Mouse (Mus musculus): ENCODE results near the gene Hist1h2ag.

DNA sequence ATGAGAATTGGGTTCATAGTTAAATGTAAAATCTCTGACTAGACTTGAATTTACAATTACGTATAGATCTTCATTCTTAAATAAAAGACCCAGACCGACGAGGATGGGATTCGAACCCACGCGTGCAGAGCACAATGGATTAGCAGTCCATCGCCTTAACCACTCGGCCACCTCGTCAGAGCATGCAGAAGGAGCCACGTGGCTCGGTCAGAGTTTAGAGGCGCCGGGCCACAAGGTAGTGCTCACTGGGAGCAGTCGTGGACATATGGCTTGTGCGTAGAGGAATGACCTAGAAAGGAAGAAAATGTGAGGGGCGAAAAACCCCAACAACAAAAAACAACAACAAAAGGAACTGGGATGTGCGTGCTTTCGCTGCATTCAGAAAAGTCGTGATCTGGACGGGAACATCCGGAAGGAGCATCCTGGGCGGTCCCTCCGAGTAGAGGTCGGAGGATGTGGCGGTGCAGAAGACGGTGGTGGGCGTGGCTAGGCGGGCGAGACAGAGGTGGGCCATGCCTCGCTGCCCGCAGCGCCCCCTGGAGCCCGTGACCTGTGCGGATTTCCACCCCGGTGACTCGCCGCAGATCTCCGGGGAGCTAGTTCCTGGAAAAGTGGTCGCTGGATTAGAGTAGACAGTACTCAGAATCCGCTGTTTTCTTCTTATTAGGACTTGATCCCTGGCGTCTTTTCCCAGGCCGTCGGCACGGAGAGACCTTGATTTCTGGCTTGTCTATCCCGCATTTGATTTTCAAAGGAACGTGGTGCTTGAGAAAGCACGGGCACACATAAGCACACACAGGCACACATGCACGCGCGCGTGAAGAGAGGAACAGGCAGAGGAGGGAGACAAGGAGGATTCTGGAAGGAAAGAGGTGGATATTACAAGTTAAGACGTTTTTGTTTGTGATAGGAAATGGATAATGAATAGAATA, 8.1 kb upstream of the Hist1h2ag start:
- TF ChIP-seq POLR2A (IDR thresholded peaks at IDR 0.05; ENCODE audit: low read depth, low read length) (no peak), CTCF (IDR thresholded peaks at IDR 0.05; ENCODE audit: extremely low read depth, insufficient read depth, insufficient read length, insufficient replicate concordance) (peak; percentile 70; the same call in 1 of the 2 replicates)
